Mouse (Mus musculus) megakaryocyte, embryonic 14.5 days (primary cell): ENCODE results near the gene Onecut3.

Experiments
- FLI1 ChIP-seq: IDR thresholded peaks from 2 replicates; pipeline ENCODE4 v1.6.1; 2012; ENCODE audit warnings: low read length, inconsistent platforms, mixed read lengths
- GATA1 ChIP-seq: IDR thresholded peaks from 3 replicates; pipeline ENCODE4 v1.6.1; 2012; ENCODE audit warnings: mixed read lengths, low read length, inconsistent platforms, borderline replicate concordance

GRCm38 (mm10) chr10:80557346-80557965 is 62.8 kb downstream of the Onecut3 start:
- TF ChIP-seq GATA1 (no peak), FLI1 (no peak)
